Mouse (Mus musculus): ENCODE results near the gene Rnaseh2c.

Gene Rnaseh2c

DNA sequence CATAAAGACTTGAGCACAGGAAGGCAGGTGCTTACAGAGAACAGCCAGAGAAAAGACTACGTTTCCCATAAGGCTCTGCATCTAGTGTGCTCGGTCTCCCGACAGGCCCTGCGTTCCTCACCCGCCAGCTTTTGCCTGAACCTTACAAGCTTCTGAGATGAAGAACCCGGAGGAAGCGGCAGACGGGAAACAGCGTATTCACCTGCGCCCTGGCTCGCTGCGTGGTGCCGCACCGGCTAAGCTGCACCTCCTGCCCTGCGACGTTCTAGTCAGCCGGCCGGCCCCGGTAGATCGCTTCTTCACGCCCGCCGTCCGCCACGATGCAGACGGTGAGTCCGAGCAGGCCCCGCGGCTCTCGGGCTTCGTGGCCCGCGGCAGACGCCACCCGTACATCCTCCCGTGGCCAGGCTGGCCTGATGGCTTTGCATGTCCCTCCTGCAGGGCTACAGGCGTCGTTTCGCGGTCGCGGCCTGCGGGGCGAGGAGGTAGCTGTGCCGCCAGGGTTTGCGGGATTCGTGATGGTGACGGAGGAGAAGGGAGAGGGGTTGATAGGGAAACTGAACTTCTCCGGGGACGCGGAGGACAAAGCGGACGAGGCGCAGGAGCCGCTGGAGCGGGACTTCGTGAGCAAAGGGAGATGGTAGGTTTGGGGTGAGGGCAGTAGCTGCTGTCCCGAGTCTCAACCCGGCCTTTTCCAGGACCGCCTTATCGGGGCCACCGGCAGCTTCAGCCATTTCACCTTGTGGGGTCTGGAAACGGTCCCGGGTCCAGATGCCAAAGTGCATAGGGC lies at the start of gene Rnaseh2c:
Gene Rnaseh2c, plus strand, starts transcription at position 122 of the 790 bp plus-strand sequence.
- DNase-seq: peak; percentile 90

- no peak for DNase-seq
Measured at GRCm38 (mm10) chr19:5553802-5554201, 47.9 kb upstream of the Rnaseh2c start.

DNA sequence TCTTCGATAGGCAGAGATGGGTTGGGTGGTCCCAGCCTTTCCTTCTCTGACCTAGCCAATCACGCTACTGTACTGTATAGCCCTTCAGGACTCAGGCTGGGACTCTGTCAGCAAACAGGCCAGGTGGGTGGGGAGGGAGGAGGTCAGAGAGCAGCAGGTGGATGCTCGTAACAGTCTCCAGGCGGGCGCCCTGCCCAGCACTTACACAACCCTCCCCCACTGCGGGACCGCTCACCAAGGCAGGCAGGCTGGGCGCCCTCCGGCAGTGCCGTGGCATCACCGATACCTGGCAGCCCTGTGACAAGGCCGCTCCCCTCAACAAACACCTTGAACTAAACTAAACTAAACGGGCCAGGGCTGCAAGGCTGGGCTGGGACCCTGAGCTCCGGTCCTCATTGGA lies 47.5 kb upstream of the Rnaseh2c start:
- peak; percentile 76 for DNase-seq

- no peak for DNase-seq
Measured at GRCm38 (mm10) chr19:5558169-5558568, 43.5 kb upstream of the Rnaseh2c start.

- no peak for DNase-seq
Measured at GRCm38 (mm10) chr19:5558770-5559169, 42.9 kb upstream of the Rnaseh2c start.

GRCm38 (mm10) chr19:5559229-5559628 lies 42.4 kb upstream of the Rnaseh2c start:
- no peak for DNase-seq

DNA sequence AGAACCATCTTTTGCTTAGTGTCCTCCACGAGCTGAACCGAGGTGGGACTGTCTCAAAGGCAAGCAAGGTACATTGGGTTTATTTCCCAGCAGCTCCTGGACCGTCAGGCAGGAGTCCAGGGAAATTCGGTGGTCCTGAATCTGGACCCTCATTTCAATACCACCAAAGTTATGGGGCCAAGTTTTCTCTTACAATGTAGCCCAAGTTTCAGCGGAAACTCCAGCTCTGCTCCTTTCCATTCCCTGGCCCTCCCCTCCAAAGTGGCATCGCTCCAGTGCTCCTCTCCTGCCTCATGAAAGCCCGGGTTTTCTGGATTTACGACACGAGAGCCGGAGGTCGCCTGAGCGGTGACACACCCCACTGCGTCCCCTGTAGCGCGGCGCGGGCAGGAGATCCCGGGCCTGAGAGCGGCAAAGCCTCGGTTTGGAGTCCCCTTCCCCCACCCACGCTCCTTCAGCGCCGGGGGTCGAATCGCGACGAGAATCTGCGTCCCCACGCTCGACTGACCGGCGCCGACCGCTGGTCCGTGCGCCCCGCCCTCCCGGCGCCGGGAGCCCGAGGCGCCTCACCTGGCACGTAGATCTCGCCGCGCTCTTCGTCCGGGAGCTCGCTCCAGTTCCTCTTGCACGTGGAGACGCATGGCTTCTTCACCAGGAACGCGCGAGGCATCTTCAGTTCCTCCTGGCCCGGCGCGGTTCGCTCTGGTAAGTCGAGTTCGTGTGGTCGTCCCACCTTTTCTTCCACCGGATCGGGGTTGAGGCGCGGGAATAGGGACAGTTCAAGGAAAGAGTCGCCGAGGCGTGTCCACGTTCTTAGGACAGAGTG lies 41.8 kb upstream of the Rnaseh2c start:
- no peak for DNase-seq

DNA sequence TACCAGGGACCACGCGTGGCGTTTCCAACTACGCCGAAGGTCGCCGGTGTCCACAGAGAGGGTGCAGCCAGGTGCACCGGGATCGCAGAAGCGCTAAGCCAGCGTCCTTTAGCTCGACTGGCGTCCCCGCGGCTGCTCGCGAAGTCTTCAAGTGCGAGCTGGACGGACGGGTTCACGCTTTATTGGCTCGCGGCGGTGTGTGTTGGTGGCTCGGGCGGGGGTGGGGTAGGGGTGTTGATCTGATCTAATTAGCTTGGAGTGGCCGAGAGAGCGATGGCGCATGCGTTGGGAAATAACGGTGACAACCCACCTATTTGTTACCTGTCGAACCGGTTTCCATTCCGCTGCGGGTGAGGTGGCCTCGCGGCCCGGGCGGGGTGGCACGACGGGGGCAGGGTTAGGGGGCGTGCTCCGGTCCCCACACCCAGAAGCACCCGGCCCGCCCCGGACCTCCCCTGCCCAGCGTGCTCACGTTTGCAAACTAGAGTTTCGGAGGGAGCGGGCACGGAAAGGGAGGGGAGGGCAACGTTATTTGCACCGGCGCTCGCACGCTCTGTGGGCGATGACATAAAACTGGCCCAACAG lies 41.1 kb upstream of the Rnaseh2c start, which contains the start of gene Ovol1:
Gene Ovol1, minus strand, starts transcription at position 190 of the 585 bp plus-strand sequence.
- DNase-seq: peak; percentile 84

DNA sequence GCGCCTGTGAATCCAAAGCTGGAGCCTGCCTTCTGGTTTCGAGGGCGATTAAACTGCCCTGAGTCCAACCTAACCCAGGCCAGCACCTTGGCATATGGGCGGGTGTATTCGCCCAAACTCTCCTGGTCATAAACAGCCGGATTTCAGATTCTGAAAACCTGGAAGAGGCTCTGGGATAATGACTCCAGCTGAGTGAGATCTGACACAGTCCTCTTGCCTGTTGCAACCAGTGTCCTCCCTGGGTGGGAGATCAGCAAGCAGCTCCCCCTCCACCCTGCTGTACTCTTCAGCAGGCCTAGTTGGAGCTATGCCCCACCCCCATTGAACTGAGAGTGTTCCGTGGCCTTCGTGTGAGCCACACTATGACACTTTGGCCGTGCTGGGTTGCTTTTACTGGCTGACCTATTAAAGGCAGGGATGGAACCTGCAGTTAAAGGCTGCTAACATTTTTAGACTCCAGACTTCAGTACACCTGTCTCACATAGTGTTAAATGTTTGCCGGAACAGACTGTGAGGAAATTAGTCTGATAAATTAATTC lies 40.4 kb upstream of the Rnaseh2c start:
- DNase-seq: no peak

DNA sequence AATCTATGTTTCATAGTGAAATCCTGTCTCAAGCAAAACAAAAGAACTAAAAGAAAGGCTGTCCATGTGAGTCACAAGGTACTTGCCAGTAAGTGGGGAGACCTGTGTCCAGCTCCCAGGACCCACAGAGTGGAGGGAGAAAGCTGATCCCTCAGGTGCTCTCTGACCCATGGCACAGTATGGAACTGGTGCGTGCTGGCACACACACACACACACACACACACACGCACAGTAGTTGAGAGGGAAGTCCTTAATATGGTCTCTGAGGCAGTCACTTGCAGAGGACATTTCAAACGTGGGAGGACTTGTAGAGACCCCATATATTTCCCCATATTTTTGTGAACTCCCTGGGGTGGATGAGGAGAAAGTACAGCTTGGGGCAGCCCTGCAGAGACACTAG lies 39.8 kb upstream of the Rnaseh2c start:
- no peak for DNase-seq

GRCm38 (mm10) chr19:5562776-5563175 lies 38.9 kb upstream of the Rnaseh2c start:
- no peak for DNase-seq

DNA sequence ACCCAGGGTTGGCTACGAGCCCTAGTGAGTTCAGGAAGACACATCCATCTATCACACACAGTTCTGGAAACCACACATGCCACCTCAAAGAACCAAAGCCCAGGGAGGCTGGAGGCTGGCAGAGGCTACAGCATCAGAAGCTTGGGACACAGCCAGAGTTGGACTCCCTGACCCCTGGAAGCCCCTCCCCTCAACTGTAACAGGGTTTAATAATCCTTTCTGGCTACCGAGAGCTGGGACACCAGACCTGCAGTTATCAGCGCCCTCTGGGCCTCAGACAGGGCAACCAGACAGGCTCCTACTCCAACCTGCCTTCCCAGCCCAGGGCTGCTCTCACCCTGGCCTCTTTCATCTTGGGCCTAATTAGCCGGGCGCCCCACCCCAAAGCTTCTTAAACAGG lies 35.4 kb upstream of the Rnaseh2c start:
- DNase-seq: no peak

DNA sequence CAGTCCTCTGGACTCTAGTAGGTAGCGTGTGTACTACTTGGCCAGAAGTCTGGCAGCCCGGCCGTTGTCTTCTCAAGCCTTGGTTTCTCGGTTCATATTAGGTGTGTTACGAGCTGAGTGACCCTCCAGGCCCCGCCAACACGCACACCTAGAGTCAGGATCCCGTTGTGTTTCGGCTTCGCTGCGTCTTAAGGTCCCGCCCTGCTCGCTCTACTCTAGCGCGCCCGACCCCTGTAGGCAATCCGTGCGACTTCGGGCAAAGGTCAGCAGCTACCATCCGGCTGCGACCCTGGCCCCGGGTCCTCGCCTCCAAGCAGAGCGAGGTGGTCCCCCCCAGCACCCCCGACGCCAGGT lies 34.5 kb upstream of the Rnaseh2c start:
- no peak for DNase-seq

GRCm38 (mm10) chr19:5567534-5568469 lies 33.9 kb upstream of the Rnaseh2c start, which contains the start of gene Ap5b1:
Gene Ap5b1 (plus strand): TSS chr19:5568025.
- peak; percentile 92 for DNase-seq

DNA sequence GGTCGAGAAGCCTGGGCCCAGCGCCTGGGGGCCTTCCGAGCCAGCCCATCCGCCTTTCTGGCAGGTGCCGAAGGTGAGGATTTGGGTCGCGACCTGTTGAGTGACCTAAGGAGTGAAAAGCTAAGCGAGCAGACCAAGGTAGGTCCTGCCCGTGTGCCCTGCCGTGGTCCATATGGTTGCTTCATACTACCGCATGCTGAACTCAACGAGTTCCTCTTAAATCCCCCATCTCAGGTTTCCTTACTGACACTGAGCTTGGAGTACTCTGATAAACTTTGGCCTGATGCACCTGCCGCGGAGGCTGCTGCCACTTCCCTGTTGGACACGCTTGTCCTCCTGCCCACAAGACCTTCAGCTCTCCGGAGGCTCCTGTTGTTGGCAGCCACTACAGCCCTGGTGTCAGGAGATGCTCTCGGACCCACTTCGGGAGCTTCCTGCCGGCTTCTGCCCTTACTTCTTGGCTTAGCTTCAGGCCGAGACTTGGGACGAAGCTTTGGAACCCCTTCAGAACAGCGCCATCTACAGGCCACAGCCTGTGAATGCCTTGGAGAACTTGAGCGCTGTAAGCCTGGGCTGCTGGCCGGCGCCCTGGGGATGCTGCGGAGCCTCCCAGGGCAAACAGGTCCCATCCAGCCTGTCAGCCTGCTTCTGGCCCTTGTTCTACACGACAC lies 33.1 kb upstream of the Rnaseh2c start:
- peak; percentile 87 for DNase-seq

- DNase-seq: no peak
Measured at GRCm38 (mm10) chr19:5569521-5569920, 32.2 kb upstream of the Rnaseh2c start.

DNA sequence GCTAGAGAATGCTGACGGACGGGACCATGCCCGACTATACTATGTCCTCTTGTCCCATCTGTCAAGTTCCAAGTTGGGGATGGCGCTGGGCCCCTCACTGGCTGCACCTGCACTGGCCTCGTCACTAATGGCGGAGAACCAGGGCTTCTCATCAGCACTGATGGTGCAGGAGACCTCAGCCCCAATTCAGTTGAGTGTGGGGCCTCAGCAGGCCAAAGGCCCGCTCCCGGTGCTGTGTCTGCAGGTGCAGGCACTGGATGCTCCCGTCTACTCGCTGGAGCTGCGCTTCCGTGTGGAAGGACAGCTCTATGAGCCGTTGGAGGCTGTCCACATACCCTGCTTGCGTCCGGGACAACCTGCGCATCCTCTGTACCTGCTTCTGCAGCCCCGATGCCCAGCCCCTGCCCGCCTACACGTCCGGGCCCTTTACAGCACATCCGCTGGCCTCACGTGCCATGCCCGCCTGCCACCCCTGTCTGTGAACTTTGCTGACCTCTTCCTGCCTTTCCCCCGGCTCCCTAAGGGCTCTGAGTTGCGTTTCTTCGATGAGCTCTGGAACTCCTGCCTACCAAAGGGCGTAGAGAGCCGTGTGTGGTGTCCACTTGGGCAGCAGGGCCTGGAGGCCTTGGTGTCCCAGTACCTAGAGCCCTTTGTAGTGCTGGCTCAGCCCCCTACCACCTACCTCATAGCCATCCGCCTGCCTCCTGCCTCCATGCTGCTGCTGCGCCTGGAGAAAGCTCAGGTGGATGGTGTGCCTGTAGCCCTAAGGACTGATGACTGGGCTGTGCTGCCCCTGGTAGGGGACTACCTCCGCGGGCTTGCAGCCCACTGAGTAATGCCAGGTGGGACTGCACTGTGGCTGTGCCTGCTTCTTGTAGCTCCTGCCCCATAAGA lies 31.1 kb upstream of the Rnaseh2c start:
- DNase-seq: no peak

DNA sequence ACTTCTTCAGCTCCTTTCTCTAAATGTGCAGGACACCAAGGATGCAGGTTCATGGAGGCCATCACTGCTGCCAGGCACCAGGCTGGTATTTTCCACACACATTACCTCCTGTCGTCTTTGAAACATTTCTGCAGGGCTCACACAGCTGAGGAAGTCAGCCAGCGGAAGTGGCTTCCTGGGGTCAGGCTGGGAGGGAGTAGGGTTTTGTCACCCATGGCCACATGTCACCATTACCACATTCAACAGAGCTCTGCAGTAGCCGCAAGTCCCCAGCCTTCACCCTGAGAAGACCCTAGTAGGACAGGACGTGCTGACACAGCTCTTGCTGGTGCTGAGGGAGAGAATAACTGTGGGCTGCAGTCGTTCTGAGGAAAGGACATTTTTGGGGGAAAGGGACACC lies 29.8 kb upstream of the Rnaseh2c start:
- DNase-seq: peak; percentile 59

- DNase-seq: peak; percentile 92
Measured at GRCm38 (mm10) chr19:5572331-5573125, 29.1 kb upstream of the Rnaseh2c start.

DNA sequence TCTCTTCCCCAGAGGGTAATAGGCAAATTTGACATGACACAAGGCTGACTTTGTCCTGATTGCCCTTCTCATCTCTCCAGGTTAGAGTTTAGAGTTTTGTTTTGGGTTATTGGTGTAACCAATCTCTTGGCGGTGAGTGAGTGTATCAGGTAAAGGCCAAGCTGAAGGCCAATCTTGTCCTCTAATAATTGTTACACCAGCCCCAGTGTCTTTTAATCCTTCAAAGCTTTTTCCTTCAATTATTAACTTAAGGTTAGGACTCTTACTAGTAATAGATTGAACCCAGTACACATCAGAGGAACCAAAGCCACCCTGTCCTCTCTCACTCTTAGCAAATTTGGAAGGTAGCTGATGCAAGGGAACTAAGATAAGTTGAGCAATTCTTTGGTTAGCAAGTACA lies 26.3 kb upstream of the Rnaseh2c start:
- no peak for DNase-seq

All from lung, postnatal 36 days (tissue).